Mouse (Mus musculus) limb, embryonic 12.5 days (tissue): ENCODE data around the gene Adam22. TPM values are rescaled to one million over a fixed set of nuclear protein-coding genes. Genes with fewer than 3 reads are reported as not detected.

Experiments used
- ATAC-seq: fragments of 200-750 bp; cut with Nextera tagmentation; 2 replicates; pipeline ENCODE4 v1.8.0; 2017; ENCODE audit warnings: low read depth, moderate TSS enrichment; ENCODE audit not compliant: insufficient number of reproducible peaks, insufficient read depth, low FRiP score, low TSS enrichment
- H3K27ac ChIP-seq: fragments of 300-500 bp; sonication (generic); 2 replicates; pipeline ENCODE4 v1.5.1; 2016; ENCODE audit warnings: mild to moderate bottlenecking, moderate library complexity
- H3K27me3 ChIP-seq: fragments of 300-500 bp; sonication (generic); 2 replicates; pipeline ENCODE4 v1.6.1; 2016; ENCODE audit warnings: mild to moderate bottlenecking, moderate library complexity
- H3K36me3 ChIP-seq: fragments of 300-500 bp; sonication (generic); 2 replicates; pipeline ENCODE4 v1.6.1; 2016; ENCODE audit warnings: mild to moderate bottlenecking, moderate library complexity
- H3K4me1 ChIP-seq: fragments of 300-500 bp; sonication (generic); replicated peaks from 2 replicates; pipeline ENCODE4 v1.6.1; 2016
- H3K4me2 ChIP-seq: fragments of 300-500 bp; sonication (generic); 2 replicates; pipeline ENCODE4 v1.6.1; 2016; ENCODE audit warnings: mild to moderate bottlenecking, moderate library complexity
- H3K4me3 ChIP-seq: fragments of 300-500 bp; sonication (generic); replicated peaks from 2 replicates; pipeline ENCODE4 v1.5.1; 2016; ENCODE audit warnings: mild to moderate bottlenecking
- H3K9ac ChIP-seq: fragments of 300-500 bp; sonication (generic); replicated peaks from 2 replicates; pipeline ENCODE4 v1.6.1; 2016; ENCODE audit warnings: mild to moderate bottlenecking, moderate library complexity
- H3K9me3 ChIP-seq: fragments of 300-500 bp; sonication (generic); 2 replicates; pipeline ENCODE4 v1.6.1; 2016; ENCODE audit warnings: mild to moderate bottlenecking, moderate library complexity
- WGBS: fragments of 180-500 bp; shearing (Covaris S2); methylation state at CpG from one replicate; pipeline ENCODE4 v1.1.7; 2016; 5-methylcytosine and 5-hydroxymethylcytosine counted together
- polyA plus RNA-seq: library from polyadenylated mRNA; unstranded; fragments of >200 nt; fragmentation: Nextera tagmentation; extraction: Ambion mirVana; gene quantifications from 2 replicates; pipeline ENCODE4 v1.2.1, GENCODE M21; 2016

The Adam22 gene
- polyA plus RNA-seq, 1 experiment from 2014 or later = 15.5 TPM

DNA sequence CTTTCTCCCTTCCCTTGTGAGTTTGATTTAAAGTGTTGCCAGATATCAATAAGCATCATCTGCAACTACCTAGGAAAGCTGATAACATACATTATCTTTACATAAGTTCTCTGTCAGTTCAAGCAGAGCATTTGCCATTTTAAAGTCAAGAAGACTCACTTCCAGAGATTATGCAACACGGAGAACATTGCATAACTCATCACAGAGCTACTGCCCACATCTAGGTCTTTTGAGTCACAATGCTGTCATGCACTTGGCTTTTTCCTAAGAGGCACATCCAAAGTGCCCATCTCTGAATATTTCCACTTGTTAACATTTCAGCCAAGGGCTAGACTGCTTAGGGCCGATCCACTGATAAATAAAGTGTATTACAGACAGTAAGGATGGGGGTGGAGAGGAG lies 55.6 kb downstream of the Adam22 start:
- Histone ChIP-seq H3K4me3 (no peak overlapping the region), H3K4me1 (peaks cover 12% of the 10 kb centered on the region; the same call in 1 of the 2 replicates), H3K9ac (no peak overlapping the region), H3K27ac (no peak overlapping the region), H3K9me3 (no peaks in the 10 kb centered on the region), H3K4me2 (no peak overlapping the region), H3K27me3 (no peaks in the 10 kb centered on the region), H3K36me3 (no peaks in the 10 kb centered on the region)
- ATAC-seq = no peak
- 93% methylated on average over 2 of the region's 2 CpGs for WGBS

DNA sequence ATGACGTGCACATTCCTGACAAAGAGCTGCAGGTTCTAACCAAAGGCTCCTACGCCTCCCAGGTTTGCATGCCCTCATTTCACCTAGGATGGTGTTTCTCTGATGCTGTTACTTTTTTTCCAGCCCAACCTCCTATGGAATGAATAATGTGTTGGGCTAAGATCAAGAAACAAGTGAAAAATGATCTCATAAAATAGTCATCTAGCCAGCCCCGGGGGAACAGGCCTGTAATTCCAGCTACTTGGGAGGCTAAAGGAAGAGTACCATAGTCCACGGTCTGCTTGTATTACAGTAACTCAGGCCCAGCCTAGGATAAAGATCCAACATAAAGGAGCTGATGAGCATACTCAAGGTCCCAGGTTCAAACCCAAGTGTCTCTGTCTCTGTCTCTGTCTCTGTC lies 57.1 kb downstream of the Adam22 start:
- ATAC-seq = peak; percentile 20; the same call in 1 of the 2 replicates
- no peaks in the 10 kb centered on the region for H3K27me3 ChIP-seq
- H3K4me2 ChIP-seq = no peak overlapping the region

DNA sequence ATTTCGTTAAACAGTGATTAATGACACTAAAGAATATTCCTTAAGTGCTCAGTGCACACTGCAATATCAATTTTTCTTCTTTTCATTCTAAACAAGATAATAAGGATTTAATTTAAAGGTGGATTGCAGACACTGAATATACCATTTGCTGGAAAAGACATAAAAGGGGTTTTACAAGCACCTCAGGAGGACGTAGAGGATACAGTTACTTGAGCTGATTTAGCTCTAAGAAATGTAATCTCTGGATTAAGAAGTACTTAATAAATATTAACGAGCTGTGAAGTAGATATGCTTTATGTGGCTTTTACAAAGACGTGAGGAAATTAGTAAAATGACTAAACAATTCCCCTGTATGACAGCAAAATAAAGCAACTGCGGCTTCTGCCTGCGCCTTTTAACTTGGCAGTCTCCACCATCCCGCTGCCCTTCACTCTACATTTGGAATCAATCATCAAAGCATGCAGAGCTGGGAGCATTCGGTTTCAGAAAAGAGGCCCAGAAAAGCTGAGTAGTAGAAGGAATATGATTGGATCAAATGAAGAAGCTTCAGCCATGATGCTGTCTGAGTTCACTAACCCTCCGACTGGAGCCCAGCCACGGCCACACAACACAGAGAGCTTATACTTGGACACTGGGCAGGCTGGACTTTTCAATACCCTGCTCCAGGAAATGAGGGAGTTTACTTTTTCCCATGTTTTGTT lies 70.1 kb downstream of the Adam22 start:
- Histone ChIP-seq H3K9me3 (no peaks in the 10 kb centered on the region), H3K4me1 (peaks cover 11% of the 10 kb centered on the region), H3K36me3 (no peaks in the 10 kb centered on the region), H3K27me3 (no peaks in the 10 kb centered on the region), H3K4me2 (no peak overlapping the region), H3K27ac (0 out of 2 replicates have a peak overlapping the region, but pooled peaks have one; percentile 50), H3K4me3 (no peak overlapping the region), H3K9ac (no peak overlapping the region)
- peak; percentile 54; the same call in 1 of the 2 replicates for ATAC-seq
- 36% methylated on average over 10 of the region's 10 CpGs for WGBS

More for the DNA sequence above, 57.1 kb downstream of the Adam22 start:
- H3K9me3 ChIP-seq = no peaks in the 10 kb centered on the region
- H3K4me3 ChIP-seq = no peak overlapping the region
- peak overlapping the region; percentile 50; the same call in 1 of the 2 replicates for H3K27ac ChIP-seq
- H3K36me3 ChIP-seq = no peaks in the 10 kb centered on the region
- peaks cover 12% of the 10 kb centered on the region; the same call in 1 of the 2 replicates for H3K4me1 ChIP-seq
- WGBS = 48% methylated on average over 4 of the region's 4 CpGs
- no peak overlapping the region for H3K9ac ChIP-seq

DNA sequence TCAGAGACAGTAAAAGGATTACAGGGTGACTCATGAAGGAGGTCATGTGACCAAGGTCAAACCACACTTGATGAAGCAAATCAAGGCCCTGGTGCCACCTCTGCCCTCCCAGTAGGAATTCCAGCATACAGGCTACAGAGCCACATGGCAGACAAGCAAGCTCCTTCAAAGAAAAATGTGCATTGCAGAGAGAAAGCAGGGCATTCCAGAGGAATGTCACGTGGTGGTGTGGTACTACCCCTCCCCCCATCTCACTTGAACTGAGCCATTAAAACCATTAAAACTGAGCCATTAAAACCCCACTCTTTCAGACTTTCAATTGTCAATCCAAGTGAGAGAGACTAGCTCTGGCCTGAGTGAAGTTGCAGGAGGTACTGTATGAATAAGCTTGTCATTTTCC lies 74.7 kb downstream of the Adam22 start:
- Histone ChIP-seq H3K9me3 (no peaks in the 10 kb centered on the region), H3K27ac (peak overlapping the region; percentile 29; the same call in 1 of the 2 replicates)
- peak; percentile 75; the same call in 1 of the 2 replicates for ATAC-seq

DNA sequence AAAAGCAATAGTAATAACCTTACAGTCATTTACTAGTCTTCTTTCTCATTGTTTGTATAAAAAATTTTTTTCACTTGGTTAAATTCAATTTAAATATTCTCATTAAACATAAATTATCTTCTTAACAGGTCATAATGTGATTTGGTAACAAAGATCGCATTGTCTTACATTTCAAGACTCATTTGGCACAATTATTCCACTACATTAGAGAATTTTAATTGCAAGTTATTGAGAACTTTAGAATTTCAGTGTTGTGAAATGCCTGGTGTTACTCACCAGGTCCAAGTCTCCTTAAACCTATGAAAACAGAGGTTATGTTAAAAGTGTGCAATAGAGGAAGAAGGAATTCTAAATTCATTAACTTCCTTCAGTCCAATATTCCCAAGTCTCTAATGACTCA lies 76.5 kb downstream of the Adam22 start:
- H3K4me1 ChIP-seq = peaks cover 13% of the 10 kb centered on the region
- H3K4me2 ChIP-seq = no peak overlapping the region
- no peaks in the 10 kb centered on the region for H3K9me3 ChIP-seq
- no peak overlapping the region for H3K9ac ChIP-seq
- H3K27ac ChIP-seq = no peak overlapping the region
- H3K27me3 ChIP-seq = no peaks in the 10 kb centered on the region
- H3K36me3 ChIP-seq = no peaks in the 10 kb centered on the region
- 85% methylated on average over 1 of the region's 1 CpGs for WGBS
- no peak overlapping the region for H3K4me3 ChIP-seq
- no peak for ATAC-seq

More for the DNA sequence above, 74.7 kb downstream of the Adam22 start:
- H3K36me3 ChIP-seq = no peaks in the 10 kb centered on the region
- no peak overlapping the region for H3K4me2 ChIP-seq
- no peak overlapping the region for H3K4me3 ChIP-seq
- H3K4me1 ChIP-seq = peaks cover 18% of the 10 kb centered on the region
- H3K9ac ChIP-seq = no peak overlapping the region
- no peaks in the 10 kb centered on the region for H3K27me3 ChIP-seq
- 5% methylated on average over 1 of the region's 1 CpGs for WGBS

DNA sequence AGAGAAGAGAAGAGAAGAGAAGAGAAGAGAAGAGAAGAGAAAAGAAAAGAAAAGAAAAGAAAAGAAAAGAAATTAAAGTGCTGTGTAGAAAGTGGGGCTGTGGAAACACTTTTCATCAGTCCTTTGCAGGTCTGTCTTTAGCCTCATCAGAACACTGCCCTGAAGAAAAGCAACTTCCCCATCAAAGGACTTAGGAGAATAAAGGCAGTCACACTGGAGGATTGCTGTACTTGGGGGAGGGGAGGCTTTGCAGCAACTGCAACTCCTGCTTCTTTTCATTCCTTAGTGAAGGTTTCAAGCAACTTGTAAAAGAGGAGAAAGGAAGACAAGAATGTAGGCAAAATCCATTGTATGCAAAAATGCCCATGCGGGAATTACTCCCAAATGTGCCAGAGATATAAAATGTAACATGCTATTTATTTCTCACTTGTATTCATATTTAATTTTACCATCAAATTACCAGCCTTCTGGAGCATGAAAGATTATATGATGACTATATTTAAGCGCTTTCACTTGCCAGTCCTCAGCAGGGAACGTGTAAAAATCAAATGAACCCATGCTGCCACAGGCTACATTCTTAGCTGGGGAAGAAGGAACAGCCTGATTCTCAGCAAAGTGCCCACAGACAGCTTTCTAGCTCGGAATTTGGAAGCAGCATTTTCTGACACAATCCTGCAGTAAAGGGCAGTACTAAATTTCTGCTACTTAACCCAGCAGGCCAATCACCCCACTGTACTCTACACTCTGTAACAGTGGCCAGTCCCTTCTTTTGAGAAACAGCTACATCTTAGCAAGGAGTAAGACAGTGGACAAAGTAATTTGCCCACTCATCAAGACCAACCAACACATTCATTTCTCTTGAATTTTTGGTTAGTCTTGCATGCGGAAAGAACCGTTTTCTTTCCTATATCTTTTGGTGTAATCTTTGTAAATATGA lies 78.0 kb downstream of the Adam22 start:
- 60% methylated on average over 6 of the region's 6 CpGs for WGBS
- H3K27ac ChIP-seq = no peak overlapping the region
- H3K27me3 ChIP-seq = no peaks in the 10 kb centered on the region
- H3K4me3 ChIP-seq = no peak overlapping the region
- H3K4me2 ChIP-seq = no peak overlapping the region
- ATAC-seq = no peak
- H3K4me1 ChIP-seq = peaks cover 13% of the 10 kb centered on the region
- H3K9me3 ChIP-seq = no peaks in the 10 kb centered on the region
- no peaks in the 10 kb centered on the region for H3K36me3 ChIP-seq
- H3K9ac ChIP-seq = no peak overlapping the region

DNA sequence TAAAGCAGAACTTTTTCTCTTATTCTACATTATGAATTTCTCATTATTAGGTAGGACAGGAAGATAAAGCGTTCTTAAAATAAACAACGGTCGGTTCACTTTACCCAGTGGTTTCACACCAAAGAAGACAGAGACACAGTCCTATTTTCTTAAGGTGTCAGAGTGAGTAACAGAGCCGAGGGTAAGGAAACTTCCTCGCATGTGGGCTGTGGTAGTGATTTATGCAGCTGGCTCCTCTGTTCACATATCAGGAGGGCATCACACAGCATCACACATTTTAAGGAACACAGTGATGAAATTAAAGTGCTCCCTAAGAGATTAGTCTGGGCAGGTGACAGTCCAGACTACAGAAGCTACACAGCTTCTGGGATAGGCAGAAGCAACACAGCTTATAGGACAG lies 83.8 kb downstream of the Adam22 start:
- Histone ChIP-seq H3K36me3 (no peaks in the 10 kb centered on the region), H3K4me3 (no peak overlapping the region), H3K4me2 (no peak overlapping the region), H3K4me1 (no peaks in the 10 kb centered on the region), H3K27ac (no peak overlapping the region), H3K27me3 (no peaks in the 10 kb centered on the region), H3K9me3 (0 out of 2 replicates have a peak, but pooled peaks cover 3% of the 10 kb centered on the region), H3K9ac (no peak overlapping the region)
- ATAC-seq = no peak
- WGBS = 66% methylated on average over 5 of the region's 5 CpGs

DNA sequence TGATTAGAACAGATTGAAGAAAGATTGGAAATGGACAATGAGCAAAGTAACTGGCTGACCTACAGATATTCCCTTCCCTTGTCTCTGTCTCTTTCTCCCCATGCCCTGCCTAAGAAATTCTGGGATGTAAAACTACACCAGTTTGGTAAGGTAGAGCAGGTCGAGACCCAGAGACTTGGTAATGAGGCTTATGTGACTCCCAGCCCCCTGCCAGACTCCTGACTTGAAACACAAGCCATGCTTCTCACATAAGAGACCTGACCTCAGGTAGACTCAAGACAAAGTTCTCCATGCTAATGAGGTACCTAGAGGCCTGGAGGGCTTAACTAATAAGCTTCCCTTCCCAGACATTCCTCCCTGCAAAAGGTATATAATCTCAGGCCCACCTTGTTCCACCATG lies 91.8 kb downstream of the Adam22 start:
- H3K36me3 ChIP-seq = no peaks in the 10 kb centered on the region
- no peak overlapping the region for H3K27ac ChIP-seq
- H3K9me3 ChIP-seq = 0 out of 2 replicates have a peak, but pooled peaks cover 3% of the 10 kb centered on the region
- no peaks in the 10 kb centered on the region for H3K27me3 ChIP-seq
- no peaks in the 10 kb centered on the region for H3K4me1 ChIP-seq
- no peak overlapping the region for H3K9ac ChIP-seq
- WGBS = 61% methylated on average over 1 of the region's 1 CpGs
- no peak for ATAC-seq
- no peak overlapping the region for H3K4me2 ChIP-seq
- H3K4me3 ChIP-seq = no peak overlapping the region

DNA sequence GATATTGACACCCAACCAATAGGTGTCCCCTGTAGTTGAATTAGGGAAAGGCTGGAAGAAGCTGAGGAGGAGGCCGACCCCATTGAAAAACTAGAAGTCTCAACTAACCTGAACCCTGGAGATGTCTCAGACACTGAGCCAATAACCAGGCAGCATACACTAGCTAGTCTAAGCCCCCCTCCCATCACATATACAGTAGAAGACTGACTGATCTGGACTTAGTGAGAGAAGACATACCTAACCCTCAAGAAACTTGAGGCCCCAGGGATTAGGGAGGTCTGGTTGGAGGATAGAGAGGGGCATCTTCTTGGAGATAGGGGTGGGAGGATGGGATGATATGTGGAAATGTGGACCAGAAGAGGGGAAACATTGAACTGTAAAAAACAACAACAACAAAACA lies 110.6 kb downstream of the Adam22 start:
- Histone ChIP-seq H3K27me3 (no peaks in the 10 kb centered on the region), H3K36me3 (no peaks in the 10 kb centered on the region), H3K27ac (no peak overlapping the region), H3K9ac (no peak overlapping the region), H3K4me2 (no peak overlapping the region), H3K4me1 (no peaks in the 10 kb centered on the region), H3K4me3 (no peak overlapping the region), H3K9me3 (no peaks in the 10 kb centered on the region)
- ATAC-seq = no peak
- WGBS = 81% methylated on average over 1 of the region's 1 CpGs

DNA sequence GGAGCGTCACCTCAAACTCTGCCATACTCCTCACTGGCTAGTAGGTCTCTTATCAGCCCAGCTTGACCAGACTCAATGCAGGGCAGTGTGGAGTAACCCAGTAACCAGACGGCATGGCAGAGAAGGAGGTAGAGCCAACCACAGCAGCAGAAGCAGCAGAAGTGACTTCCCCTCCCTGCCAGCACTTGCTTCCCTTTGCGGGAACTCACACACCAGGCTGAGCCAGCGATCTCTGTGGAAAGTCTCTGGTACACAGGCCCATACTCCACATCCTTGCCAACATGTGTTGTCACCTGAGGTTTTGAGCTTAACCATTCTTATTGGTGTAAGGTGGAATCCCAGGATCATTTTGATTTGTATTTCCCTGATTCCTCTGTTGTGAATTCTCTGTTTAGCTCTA lies 111.5 kb downstream of the Adam22 start:
- Histone ChIP-seq H3K4me2 (no peak overlapping the region), H3K9ac (no peak overlapping the region), H3K27me3 (no peaks in the 10 kb centered on the region), H3K9me3 (no peaks in the 10 kb centered on the region), H3K36me3 (no peaks in the 10 kb centered on the region), H3K4me3 (no peak overlapping the region), H3K27ac (no peak overlapping the region), H3K4me1 (no peaks in the 10 kb centered on the region)
- 89% methylated on average over 4 of the region's 4 CpGs for WGBS
- no peak for ATAC-seq

DNA sequence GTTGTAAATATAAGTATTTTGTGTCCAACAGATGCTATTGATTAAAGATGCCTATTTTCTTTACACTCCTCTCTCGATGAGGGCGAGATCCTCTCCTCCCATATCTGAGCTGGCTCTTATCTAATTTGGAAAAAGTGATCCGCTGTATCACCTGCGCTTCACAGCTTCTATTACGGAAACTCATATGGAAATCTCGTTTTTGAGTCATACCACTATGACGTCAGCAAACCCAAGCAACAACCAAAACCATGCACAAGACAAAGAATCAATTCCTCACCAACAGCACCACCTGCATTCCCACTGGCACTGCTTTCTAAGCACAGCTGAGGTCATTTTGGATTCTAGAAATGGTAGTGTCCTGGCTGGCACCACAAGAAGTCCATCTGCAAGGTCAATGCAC lies 123.3 kb downstream of the Adam22 start:
- Histone ChIP-seq H3K9me3 (no peaks in the 10 kb centered on the region), H3K4me3 (no peak overlapping the region), H3K27ac (no peak overlapping the region), H3K4me1 (no peaks in the 10 kb centered on the region), H3K4me2 (no peak overlapping the region), H3K36me3 (no peaks in the 10 kb centered on the region), H3K27me3 (no peaks in the 10 kb centered on the region), H3K9ac (no peak overlapping the region)
- WGBS = 86% methylated on average over 7 of the region's 7 CpGs
- ATAC-seq = no peak
